8 mouse cellular contexts compared by ENCODE assay signal in genomic region chr13:53764613-53765243, GRCm38 (mm10).
DNase-seq lines count a peak whose midpoint lies in the region; ATAC-seq and TF ChIP-seq lines count a peak whose summit lies in the region.

No protein-coding gene starts in this region.

- no peaks in the 10 kb centered on the region for H3K4me1 ChIP-seq in E14TG2a.4 (replicated peaks; ENCODE audit: low read depth, low read length)

- no peaks in the 10 kb centered on the region for H3K36me3 ChIP-seq in E14TG2a.4 (ENCODE audit: insufficient read depth, low read length)

- DNase-seq in adrenal gland, adult 18-20 months (ENCODE audit: low spot score in 2 of 2): peak; percentile 33 to 46
- peak; percentile 84 for DNase-seq in embryo, embryonic 11 days
- peak; percentile 9 to 40 for DNase-seq in heart, adult 9 months (ENCODE audit: low spot score in 2 of 2)
- peak; percentile 77 for DNase-seq in kidney, postnatal 10 days
- peak; percentile 4 to 13 for DNase-seq in lung, adult 18-20 months
- DNase-seq in retina, postnatal 1 day: peak; percentile 81

- ATAC-seq in monocyte, adult 5-6 weeks (replicated peaks; ENCODE audit: insufficient number of reproducible peaks, low FRiP score, low TSS enrichment, poor library complexity, severe bottlenecking): no peak

- no peak overlapping the region for H3K4me3 ChIP-seq in E14TG2a.4 (replicated peaks; ENCODE audit: low read length)

- peaks cover under 1% of the 10 kb centered on the region; the same call in 1 of the 2 replicates for H3K27me3 ChIP-seq in E14TG2a.4 (ENCODE audit: insufficient read depth, low read length)

- no peaks in the 10 kb centered on the region for H3K9me3 ChIP-seq in E14TG2a.4 (ENCODE audit: low read length)

- peak; percentile 80 for TF ChIP-seq CTCF in E14TG2a.4 (conservative IDR thresholded peaks at IDR 0.05; ENCODE audit: low read length)

Comparison
In these comparisons a context has a peak if more than half of its experiments do, and no peak if none do; other contexts are left out.
1. DNase-seq: peak in every context shown above with its lines; median percentile 84 in embryo, embryonic 11 days; 81 in retina, postnatal 1 day; 77 in kidney, postnatal 10 days; 40 in adrenal gland, adult 18-20 months; 24 in heart, adult 9 months; 8 in lung, adult 18-20 months.